Mouse (Mus musculus): Measurements from ENCODE around the gene Clstn1. TPM values are rescaled to one million over a fixed set of nuclear protein-coding genes. Genes with fewer than 3 reads are reported as not detected.

Clstn1 gene
- polyA plus RNA-seq, 1 experiment: 60.5 TPM

GRCm38 (mm10) chr4:149663849-149664503 lies 77.7 kb downstream of the Clstn1 start:
- H3K9me3 ChIP-seq (replicated peaks; ENCODE audit: control insufficient read depth, insufficient read depth, low read length, poor library complexity, severe bottlenecking): no peaks in the 10 kb centered on the region
- no peak overlapping the region for H3K9ac ChIP-seq (ENCODE audit: low read depth, poor library complexity, severe bottlenecking)
- H3K36me3 ChIP-seq (ENCODE audit: control insufficient read depth, insufficient read depth, low read length, poor library complexity, severe bottlenecking): no peaks in the 10 kb centered on the region
- no peak overlapping the region for H3K4me3 ChIP-seq (ENCODE audit: low read depth, low read length)
- no peak for TF ChIP-seq CTCF (IDR thresholded peaks at IDR 0.05; ENCODE audit: low read depth, low read length)
- TF ChIP-seq EP300 (IDR thresholded peaks at IDR 0.05; ENCODE audit: insufficient read depth, low read depth, low read length): no peak
- TF ChIP-seq POLR2A (IDR thresholded peaks at IDR 0.05; ENCODE audit: insufficient read depth, low read length): no peak
- no peaks in the 10 kb centered on the region for H3K4me1 ChIP-seq (ENCODE audit: control insufficient read depth, insufficient read depth, low read length)
- H3K27me3 ChIP-seq (ENCODE audit: control insufficient read depth, insufficient read depth, low read length, poor library complexity, severe bottlenecking): no peaks in the 10 kb centered on the region
- no peak overlapping the region for H3K27ac ChIP-seq (ENCODE audit: insufficient read depth, low read length)

- Histone ChIP-seq H3K27me3 (ENCODE audit: control insufficient read depth, insufficient read depth, low read length, poor library complexity, severe bottlenecking) (no peaks in the 10 kb centered on the region), H3K4me3 (ENCODE audit: low read depth, low read length) (no peak overlapping the region), H3K9me3 (replicated peaks; ENCODE audit: control insufficient read depth, insufficient read depth, low read length, poor library complexity, severe bottlenecking) (no peaks in the 10 kb centered on the region), H3K4me1 (ENCODE audit: control insufficient read depth, insufficient read depth, low read length) (no peaks in the 10 kb centered on the region), H3K36me3 (ENCODE audit: control insufficient read depth, insufficient read depth, low read length, poor library complexity, severe bottlenecking) (no peaks in the 10 kb centered on the region), H3K27ac (ENCODE audit: insufficient read depth, low read length) (no peak overlapping the region), H3K9ac (ENCODE audit: low read depth, poor library complexity, severe bottlenecking) (no peak overlapping the region)
- TF ChIP-seq CTCF (IDR thresholded peaks at IDR 0.05; ENCODE audit: low read depth, low read length) (no peak), POLR2A (IDR thresholded peaks at IDR 0.05; ENCODE audit: insufficient read depth, low read length) (no peak), EP300 (IDR thresholded peaks at IDR 0.05; ENCODE audit: insufficient read depth, low read depth, low read length) (no peak)
Measured at GRCm38 (mm10) chr4:149665016-149665691, 78.9 kb downstream of the Clstn1 start.

GRCm38 (mm10) chr4:149665692-149666090 lies 79.4 kb downstream of the Clstn1 start:
- H3K4me3 ChIP-seq (ENCODE audit: low read depth, low read length): no peak overlapping the region
- no peak overlapping the region for H3K27ac ChIP-seq (ENCODE audit: insufficient read depth, low read length)
- no peak for TF ChIP-seq POLR2A (IDR thresholded peaks at IDR 0.05; ENCODE audit: insufficient read depth, low read length)
- TF ChIP-seq EP300 (IDR thresholded peaks at IDR 0.05; ENCODE audit: insufficient read depth, low read depth, low read length): no peak
- no peak for TF ChIP-seq CTCF (IDR thresholded peaks at IDR 0.05; ENCODE audit: low read depth, low read length)
- H3K9me3 ChIP-seq (replicated peaks; ENCODE audit: control insufficient read depth, insufficient read depth, low read length, poor library complexity, severe bottlenecking): no peaks in the 10 kb centered on the region
- no peaks in the 10 kb centered on the region for H3K27me3 ChIP-seq (ENCODE audit: control insufficient read depth, insufficient read depth, low read length, poor library complexity, severe bottlenecking)
- no peaks in the 10 kb centered on the region for H3K36me3 ChIP-seq (ENCODE audit: control insufficient read depth, insufficient read depth, low read length, poor library complexity, severe bottlenecking)
- H3K9ac ChIP-seq (ENCODE audit: low read depth, poor library complexity, severe bottlenecking): no peak overlapping the region
- H3K4me1 ChIP-seq (ENCODE audit: control insufficient read depth, insufficient read depth, low read length): no peaks in the 10 kb centered on the region

- H3K4me1 ChIP-seq (ENCODE audit: control insufficient read depth, insufficient read depth, low read length): peaks cover 2% of the 10 kb centered on the region
- no peaks in the 10 kb centered on the region for H3K36me3 ChIP-seq (ENCODE audit: control insufficient read depth, insufficient read depth, low read length, poor library complexity, severe bottlenecking)
- H3K9ac ChIP-seq (ENCODE audit: low read depth, poor library complexity, severe bottlenecking): no peak overlapping the region
- H3K27ac ChIP-seq (ENCODE audit: insufficient read depth, low read length): no peak overlapping the region
- H3K4me3 ChIP-seq (ENCODE audit: low read depth, low read length): no peak overlapping the region
- TF ChIP-seq POLR2A (IDR thresholded peaks at IDR 0.05; ENCODE audit: insufficient read depth, low read length) (no peak), CTCF (IDR thresholded peaks at IDR 0.05; ENCODE audit: low read depth, low read length) (no peak), EP300 (IDR thresholded peaks at IDR 0.05; ENCODE audit: insufficient read depth, low read depth, low read length) (no peak)
- no peaks in the 10 kb centered on the region for H3K9me3 ChIP-seq (replicated peaks; ENCODE audit: control insufficient read depth, insufficient read depth, low read length, poor library complexity, severe bottlenecking)
- no peaks in the 10 kb centered on the region for H3K27me3 ChIP-seq (ENCODE audit: control insufficient read depth, insufficient read depth, low read length, poor library complexity, severe bottlenecking)
Measured at GRCm38 (mm10) chr4:149671175-149671574, 84.9 kb downstream of the Clstn1 start.

GRCm38 (mm10) chr4:149672747-149673146 lies 86.5 kb downstream of the Clstn1 start:
- H3K4me3 ChIP-seq (ENCODE audit: low read depth, low read length): no peak overlapping the region
- no peaks in the 10 kb centered on the region for H3K27me3 ChIP-seq (ENCODE audit: control insufficient read depth, insufficient read depth, low read length, poor library complexity, severe bottlenecking)
- H3K4me1 ChIP-seq (ENCODE audit: control insufficient read depth, insufficient read depth, low read length): peaks cover 2% of the 10 kb centered on the region
- H3K27ac ChIP-seq (ENCODE audit: insufficient read depth, low read length): no peak overlapping the region
- no peaks in the 10 kb centered on the region for H3K36me3 ChIP-seq (ENCODE audit: control insufficient read depth, insufficient read depth, low read length, poor library complexity, severe bottlenecking)
- TF ChIP-seq EP300 (IDR thresholded peaks at IDR 0.05; ENCODE audit: insufficient read depth, low read depth, low read length): no peak
- TF ChIP-seq POLR2A (IDR thresholded peaks at IDR 0.05; ENCODE audit: insufficient read depth, low read length): no peak
- TF ChIP-seq CTCF (IDR thresholded peaks at IDR 0.05; ENCODE audit: low read depth, low read length): no peak
- no peak overlapping the region for H3K9ac ChIP-seq (ENCODE audit: low read depth, poor library complexity, severe bottlenecking)
- H3K9me3 ChIP-seq (replicated peaks; ENCODE audit: control insufficient read depth, insufficient read depth, low read length, poor library complexity, severe bottlenecking): no peaks in the 10 kb centered on the region

GRCm38 (mm10) chr4:149674814-149675377 lies 88.6 kb downstream of the Clstn1 start:
- Histone ChIP-seq H3K4me1 (ENCODE audit: control insufficient read depth, insufficient read depth, low read length) (peaks cover 2% of the 10 kb centered on the region), H3K4me3 (ENCODE audit: low read depth, low read length) (peak overlapping the region; percentile 72), H3K36me3 (ENCODE audit: control insufficient read depth, insufficient read depth, low read length, poor library complexity, severe bottlenecking) (no peaks in the 10 kb centered on the region), H3K9me3 (replicated peaks; ENCODE audit: control insufficient read depth, insufficient read depth, low read length, poor library complexity, severe bottlenecking) (no peaks in the 10 kb centered on the region), H3K9ac (ENCODE audit: low read depth, poor library complexity, severe bottlenecking) (0 out of 2 replicates have a peak overlapping the region, but pooled peaks have one; percentile 21), H3K27me3 (ENCODE audit: control insufficient read depth, insufficient read depth, low read length, poor library complexity, severe bottlenecking) (no peaks in the 10 kb centered on the region), H3K27ac (ENCODE audit: insufficient read depth, low read length) (no peak overlapping the region)
- no peak for TF ChIP-seq EP300 (IDR thresholded peaks at IDR 0.05; ENCODE audit: insufficient read depth, low read depth, low read length)
- TF ChIP-seq POLR2A (IDR thresholded peaks at IDR 0.05; ENCODE audit: insufficient read depth, low read length): no peak
- no peak for TF ChIP-seq CTCF (IDR thresholded peaks at IDR 0.05; ENCODE audit: low read depth, low read length)

Data from ES-Bruce4 (cell line).